Mouse (Mus musculus) liver, adult 2 months (tissue): ENCODE results near the gene Nfatc2. TPM values are rescaled to one million over a fixed set of nuclear protein-coding genes. Genes with fewer than 3 reads are reported as not detected.

Experiments used
- DNase-seq: peaks from one replicate; pipeline ENCODE4 v3.0.0-alpha.2; 2011; ENCODE audit warnings: low read depth, low spot score; ENCODE audit errors: extremely low read depth
- H3K27ac ChIP-seq: fragments of 200-500 bp; replicated peaks from 2 replicates; pipeline ENCODE4 v1.5.1; 2012; ENCODE audit warnings: low read depth, mild to moderate bottlenecking, control low read depth, inconsistent platforms, low read length; ENCODE audit not compliant: insufficient read depth
- H3K27me3 ChIP-seq: fragments of 200-500 bp; 2 replicates; pipeline ENCODE4 v1.6.1; 2012; ENCODE audit warnings: mild to moderate bottlenecking, moderate library complexity, low read length, inconsistent platforms; ENCODE audit not compliant: control insufficient read depth, insufficient read depth
- H3K36me3 ChIP-seq: fragments of 200-500 bp; 2 replicates; pipeline ENCODE4 v1.6.1; 2012; ENCODE audit warnings: low read length, inconsistent platforms; ENCODE audit not compliant: control insufficient read depth, insufficient read depth
- H3K4me1 ChIP-seq: fragments of 200-500 bp; 2 replicates; pipeline ENCODE4 v1.6.1; 2011; ENCODE audit warnings: low read length; ENCODE audit not compliant: control insufficient read depth, insufficient read depth
- H3K4me3 ChIP-seq: fragments of 200-500 bp; 2 replicates; pipeline ENCODE4 v1.5.1; 2011; ENCODE audit warnings: low read depth, mild to moderate bottlenecking, control low read depth, low read length, moderate library complexity; ENCODE audit not compliant: insufficient read depth
- H3K79me2 ChIP-seq: fragments of 200-500 bp; 2 replicates; pipeline ENCODE4 v1.6.1; 2012; ENCODE audit warnings: inconsistent platforms, mild to moderate bottlenecking, low read length, moderate library complexity; ENCODE audit not compliant: control insufficient read depth, insufficient read depth
- H3K9ac ChIP-seq: fragments of 200-500 bp; 2 replicates; pipeline ENCODE4 v1.6.1; 2012; ENCODE audit warnings: low read depth, mild to moderate bottlenecking, control low read depth, inconsistent platforms, low read length
- CTCF ChIP-seq: fragments of 200-500 bp; IDR thresholded peaks from 2 replicates; pipeline ENCODE4 v1.5.1; 2011; ENCODE audit warnings: low read depth, low read length, control low read depth
- POLR2A ChIP-seq: fragments of 200-500 bp; IDR thresholded peaks from 2 replicates; pipeline ENCODE4 v1.6.1; 2011; ENCODE audit warnings: low read length, control low read depth; ENCODE audit not compliant: insufficient read depth; ENCODE audit errors: extremely low read depth
- WGBS: fragments of 180-500 bp; shearing (Covaris S2); methylation state at CpG from one replicate; pipeline ENCODE4 v1.1.7; 2018; 5-methylcytosine and 5-hydroxymethylcytosine counted together
- polyA plus RNA-seq: library from polyadenylated mRNA; depleted of rRNA; stranded (reverse); fragments of >200 nt; gene quantifications from 2 replicates; pipeline ENCODE4 v1.2.3, GENCODE M21; 2012
- total RNA-seq: library from RNA; depleted of rRNA; stranded (reverse); fragments of >200 nt; gene quantifications from 2 replicates; pipeline ENCODE4 v1.2.3, GENCODE M21; 2014

Gene Nfatc2
- total and polyA plus RNA-seq, 2 experiments: 0.09 to 0.20 TPM

DNA sequence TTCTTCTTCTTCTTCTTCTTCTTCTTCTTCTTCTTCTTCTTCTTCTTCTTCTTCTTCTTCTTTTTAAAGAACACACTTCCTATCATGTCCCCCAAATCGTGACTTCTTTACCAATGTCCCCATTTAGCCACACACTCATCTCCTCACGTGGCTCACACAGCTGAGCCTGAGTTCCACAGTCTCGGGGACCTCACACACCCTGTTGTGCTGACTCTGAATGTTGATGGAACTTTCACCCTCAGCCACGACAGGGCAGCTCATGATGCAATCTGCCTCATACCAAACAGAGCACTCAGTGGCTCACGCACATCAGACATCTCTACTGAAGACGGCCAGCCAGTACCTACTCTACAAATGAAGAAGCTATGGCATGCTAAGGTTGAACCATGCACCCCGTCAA is 60.2 kb downstream of the Nfatc2 start:
- no peaks in the 10 kb centered on the region for H3K4me1 ChIP-seq
- TF ChIP-seq POLR2A: no peak
- TF ChIP-seq CTCF: no peak
- no peaks in the 10 kb centered on the region for H3K27me3 ChIP-seq
- no peaks in the 10 kb centered on the region for H3K79me2 ChIP-seq
- no peak overlapping the region for H3K27ac ChIP-seq
- H3K9ac ChIP-seq: no peak overlapping the region
- 34% methylated on average over 7 of the region's 7 CpGs for WGBS
- no peak overlapping the region for H3K4me3 ChIP-seq
- peak; percentile 20 for DNase-seq
- H3K36me3 ChIP-seq: no peaks in the 10 kb centered on the region

DNA sequence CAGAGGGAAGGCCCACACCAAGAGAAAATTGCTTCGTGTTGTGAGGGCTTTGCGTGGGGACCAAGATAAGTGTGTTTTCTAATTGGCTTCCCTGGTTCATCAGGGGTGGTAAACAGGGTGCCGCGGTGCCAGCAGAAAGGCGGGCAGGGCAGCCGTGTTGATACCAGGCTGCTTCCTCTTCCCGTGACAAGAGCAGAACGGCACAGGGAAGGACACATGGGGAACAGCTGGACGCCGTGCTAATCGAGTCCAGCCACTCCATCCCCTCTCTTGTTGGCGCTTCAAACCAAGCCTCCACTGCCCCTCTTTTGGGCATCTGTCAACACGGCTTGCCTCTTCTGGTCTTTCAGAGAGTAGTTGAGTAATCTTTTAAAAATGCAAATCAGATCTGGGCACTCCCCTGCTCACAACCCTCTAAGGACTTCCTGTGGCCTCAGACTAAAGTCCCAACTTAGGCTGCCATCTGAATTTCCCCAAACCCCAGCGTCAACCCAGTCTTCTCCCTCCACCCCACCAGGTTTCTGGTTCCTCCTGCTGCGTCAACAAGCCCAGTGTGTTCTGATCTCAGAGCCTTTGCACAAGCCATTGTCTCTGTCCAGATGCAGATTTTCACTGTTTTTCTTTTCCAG is 61.7 kb downstream of the Nfatc2 start:
- H3K27ac ChIP-seq: no peak overlapping the region
- no peak overlapping the region for H3K4me3 ChIP-seq

GRCm38 (mm10) chr2:168539026-168539425 is 62.4 kb downstream of the Nfatc2 start:
- Histone ChIP-seq H3K4me3 (no peak overlapping the region), H3K79me2 (no peaks in the 10 kb centered on the region), H3K27me3 (no peaks in the 10 kb centered on the region), H3K36me3 (no peaks in the 10 kb centered on the region), H3K27ac (no peak overlapping the region), H3K9ac (no peak overlapping the region), H3K4me1 (no peaks in the 10 kb centered on the region)
- 84% methylated on average over 6 of the region's 6 CpGs for WGBS
- DNase-seq: no peak
- TF ChIP-seq POLR2A (no peak), CTCF (no peak)

More for the DNA sequence above, 61.7 kb downstream of the Nfatc2 start:
- H3K36me3 ChIP-seq: no peaks in the 10 kb centered on the region
- TF ChIP-seq CTCF (no peak), POLR2A (no peak)
- H3K4me1 ChIP-seq: no peaks in the 10 kb centered on the region
- peak; percentile 15 for DNase-seq
- no peaks in the 10 kb centered on the region for H3K27me3 ChIP-seq
- WGBS: 78% methylated on average over 15 of the region's 15 CpGs
- no peaks in the 10 kb centered on the region for H3K79me2 ChIP-seq
- no peak overlapping the region for H3K9ac ChIP-seq

- Histone ChIP-seq H3K9ac (no peak overlapping the region), H3K27ac (no peak overlapping the region), H3K4me3 (no peak overlapping the region), H3K36me3 (no peaks in the 10 kb centered on the region), H3K4me1 (peaks cover 7% of the 10 kb centered on the region), H3K27me3 (no peaks in the 10 kb centered on the region), H3K79me2 (no peaks in the 10 kb centered on the region)
- DNase-seq: peak; percentile 81
- TF ChIP-seq POLR2A: no peak
- TF ChIP-seq CTCF: no peak
- 28% methylated on average over 15 of the region's 15 CpGs for WGBS
Observed at GRCm38 (mm10) chr2:168532061-168532833, 69.2 kb downstream of the Nfatc2 start.

- TF ChIP-seq POLR2A (no peak), CTCF (no peak)
- WGBS: 89% methylated on average over 8 of the region's 8 CpGs
- no peak for DNase-seq
Observed at GRCm38 (mm10) chr2:168528551-168528950, 72.9 kb downstream of the Nfatc2 start.

DNA sequence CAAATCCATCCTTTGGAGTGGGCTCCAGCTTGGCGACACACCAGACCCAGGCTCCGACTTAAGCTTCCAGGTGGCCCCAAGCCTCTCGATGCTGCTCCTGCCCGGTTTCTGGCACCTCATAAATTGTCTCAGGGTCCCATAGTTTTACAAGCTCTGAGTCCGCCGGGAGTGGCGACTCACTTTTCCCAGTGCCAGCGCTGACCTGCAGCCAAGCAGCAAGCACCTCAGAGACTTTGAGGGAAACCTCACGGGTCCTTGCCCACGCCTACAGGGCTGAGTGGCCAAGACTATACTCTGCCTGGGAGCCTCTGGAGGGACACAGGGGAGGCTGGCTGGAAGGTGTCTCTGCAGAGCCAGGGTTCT is 74.0 kb downstream of the Nfatc2 start:
- no peaks in the 10 kb centered on the region for H3K36me3 ChIP-seq
- TF ChIP-seq CTCF: no peak
- TF ChIP-seq POLR2A: no peak
- H3K4me1 ChIP-seq: peaks cover 7% of the 10 kb centered on the region
- no peak overlapping the region for H3K4me3 ChIP-seq
- no peak overlapping the region for H3K9ac ChIP-seq
- H3K27ac ChIP-seq: no peak overlapping the region
- DNase-seq: no peak
- H3K79me2 ChIP-seq: no peaks in the 10 kb centered on the region
- H3K27me3 ChIP-seq: no peaks in the 10 kb centered on the region
- WGBS: 93% methylated on average over 10 of the region's 10 CpGs

More at GRCm38 (mm10) chr2:168528551-168528950, 72.9 kb downstream of the Nfatc2 start:
- peaks cover 7% of the 10 kb centered on the region for H3K4me1 ChIP-seq
- no peaks in the 10 kb centered on the region for H3K79me2 ChIP-seq
- H3K27me3 ChIP-seq: no peaks in the 10 kb centered on the region
- no peak overlapping the region for H3K27ac ChIP-seq
- no peak overlapping the region for H3K9ac ChIP-seq
- no peaks in the 10 kb centered on the region for H3K36me3 ChIP-seq
- no peak overlapping the region for H3K4me3 ChIP-seq
